Mouse (Mus musculus) 416B (cell line): ENCODE measurements around the gene Ciao1.
"Not testable (repeated sequence)": the region's sequence is repeated elsewhere in the genome, so short reads cannot be mapped to it uniquely, and the experiment has no call there.

Experiments
- DNase-seq: peaks from one replicate; pipeline ENCODE4 v3.0.0; 2011; ENCODE audit warnings: low read depth

Ciao1 gene

DNA sequence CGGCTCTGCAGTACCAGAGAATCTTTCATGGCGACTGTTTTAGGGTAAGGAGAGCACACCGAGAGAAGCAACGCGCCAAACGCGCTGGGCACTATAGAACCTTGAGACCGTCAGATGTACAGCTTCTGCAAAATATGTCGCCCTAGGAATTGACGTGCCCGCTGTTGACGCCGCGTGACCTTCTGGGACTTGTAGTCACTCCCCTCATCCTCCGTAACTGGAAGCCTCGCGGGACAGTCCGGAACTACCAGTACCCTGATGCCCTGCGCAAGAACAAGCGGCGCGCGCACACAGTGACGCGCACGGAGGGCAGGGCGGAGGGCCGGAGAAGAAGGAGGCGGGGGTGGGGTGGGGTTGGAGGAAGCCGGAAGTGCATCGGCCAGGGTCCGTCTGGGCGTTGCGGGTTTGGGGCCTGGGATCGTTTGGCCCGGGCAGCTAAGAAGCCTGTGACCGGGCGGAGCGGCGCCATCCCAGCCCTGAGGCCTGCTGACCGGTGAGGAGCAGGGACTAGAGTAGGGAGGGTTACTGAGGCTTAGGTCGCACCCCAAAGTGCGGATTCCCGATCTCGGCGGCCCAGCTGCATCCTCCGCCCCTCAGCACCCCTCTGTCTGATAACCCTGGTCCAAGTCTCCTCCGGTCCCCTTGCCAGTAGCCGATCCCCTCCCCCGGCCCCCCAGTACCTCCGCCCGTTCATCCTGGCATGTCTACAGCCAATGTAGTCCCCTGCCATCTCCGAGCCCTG is at the start of gene Ciao1, which contains the start of gene Tmem127:
Gene Ciao1, minus strand, starts transcription at position 225 of the 742 bp plus-strand sequence.
Gene Tmem127, plus strand, starts transcription at position 317 of the 742 bp plus-strand sequence.
- peak; percentile 99 for DNase-seq

- DNase-seq: no peak
These were observed 49.6 kb upstream of the Ciao1 start for GRCm38 (mm10) chr2:127297001-127297805.

- no peak for DNase-seq
These were observed 44.6 kb upstream of the Ciao1 start for GRCm38 (mm10) chr2:127292250-127292649.

DNA sequence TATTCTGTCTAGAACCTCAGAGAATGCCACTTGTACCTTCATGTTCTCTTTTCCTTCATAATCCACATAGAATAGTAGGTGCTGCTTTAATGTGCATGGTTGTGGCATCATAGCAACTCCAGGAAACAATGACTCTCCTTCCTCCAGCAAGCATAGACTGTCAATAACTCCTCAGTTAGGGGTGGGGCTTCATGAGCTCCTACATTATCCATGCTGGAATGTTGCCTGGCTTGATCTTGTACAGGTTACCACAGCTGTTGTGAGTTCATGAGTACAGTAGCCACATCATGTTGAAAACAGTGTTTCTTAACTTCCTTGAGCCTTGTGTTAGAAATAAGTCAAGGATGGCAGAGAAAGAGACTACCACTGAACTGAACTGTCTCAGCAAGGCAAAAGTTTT is 30.5 kb upstream of the Ciao1 start:
- no peak for DNase-seq

DNA sequence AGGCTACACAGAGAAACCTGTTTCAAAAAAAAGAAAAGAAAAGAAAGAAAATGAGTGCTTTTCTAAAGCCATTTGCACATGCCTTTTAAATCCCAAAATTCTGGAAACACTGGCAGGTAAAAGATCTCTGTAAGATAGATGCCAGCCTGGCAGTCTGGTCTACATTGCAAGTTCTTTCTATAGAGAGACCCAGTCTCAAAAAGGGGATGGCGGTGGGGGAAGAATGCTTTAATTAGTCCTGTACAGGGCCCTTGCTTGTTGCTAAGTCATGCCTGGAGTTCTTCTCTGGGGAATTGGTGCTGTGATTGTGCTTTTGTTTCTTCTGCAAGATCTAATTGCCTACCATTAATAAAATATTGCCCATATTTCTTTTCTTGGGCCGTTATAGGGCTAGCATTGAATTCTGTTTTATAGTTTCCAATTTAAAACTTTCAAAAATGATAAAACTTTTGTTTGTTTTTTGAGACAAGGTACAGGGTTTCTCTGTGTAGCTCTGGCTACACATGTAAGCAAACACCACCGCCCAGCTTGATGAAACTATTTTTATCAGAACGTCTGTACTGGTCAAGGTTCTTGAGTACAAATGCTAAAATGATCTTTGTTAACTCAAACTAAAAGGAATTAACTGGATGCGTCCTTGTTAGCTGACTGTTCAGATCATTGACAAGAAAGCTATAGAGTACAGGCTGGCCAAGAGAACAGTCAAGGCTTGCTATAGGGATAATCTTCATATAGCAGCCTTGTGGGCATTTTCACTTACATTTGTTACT is 28.1 kb upstream of the Ciao1 start:
- no peak for DNase-seq

DNA sequence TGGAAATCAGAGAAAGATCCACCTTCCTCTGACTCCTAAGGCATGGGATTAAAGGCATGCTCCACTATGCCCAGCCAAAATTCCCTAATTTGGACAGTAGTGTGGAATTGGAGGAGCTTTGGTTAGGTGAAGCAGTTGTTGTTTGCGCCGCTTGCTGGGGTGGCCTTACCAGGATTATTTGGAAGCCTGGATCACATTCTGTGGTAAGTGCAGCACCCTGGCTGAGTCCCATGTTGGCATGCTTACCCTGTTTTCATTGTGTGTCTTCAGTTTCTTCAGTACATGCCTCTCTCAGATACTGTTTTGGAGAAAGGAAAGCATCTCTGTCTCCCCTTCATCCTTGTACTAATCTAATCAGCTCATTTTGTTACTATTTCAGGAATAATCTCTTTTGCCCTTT is 27.0 kb upstream of the Ciao1 start:
- no peak for DNase-seq

DNA sequence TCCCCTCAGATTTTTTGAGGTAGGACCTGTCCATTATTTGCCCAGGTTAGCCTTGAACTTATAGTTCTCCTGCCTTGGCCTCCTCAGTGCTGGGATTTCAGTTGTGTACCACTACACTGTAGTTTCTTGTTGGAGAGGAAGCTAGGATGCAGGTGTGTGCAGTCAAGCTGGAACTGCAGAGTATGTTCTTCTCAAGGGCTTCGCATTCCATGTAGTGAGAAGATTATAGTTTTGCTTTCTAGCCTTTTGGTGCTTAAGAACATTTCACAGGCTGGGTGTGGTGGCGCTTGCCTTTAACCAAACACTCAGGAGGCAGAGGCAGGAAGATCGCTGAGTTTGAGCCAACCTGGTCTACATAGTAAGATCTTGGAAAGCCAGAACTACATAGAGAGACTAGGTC is 25.2 kb upstream of the Ciao1 start:
- DNase-seq: no peak

- DNase-seq: not testable (repeated sequence)
These were observed 24.4 kb upstream of the Ciao1 start for GRCm38 (mm10) chr2:127272049-127272448.

DNA sequence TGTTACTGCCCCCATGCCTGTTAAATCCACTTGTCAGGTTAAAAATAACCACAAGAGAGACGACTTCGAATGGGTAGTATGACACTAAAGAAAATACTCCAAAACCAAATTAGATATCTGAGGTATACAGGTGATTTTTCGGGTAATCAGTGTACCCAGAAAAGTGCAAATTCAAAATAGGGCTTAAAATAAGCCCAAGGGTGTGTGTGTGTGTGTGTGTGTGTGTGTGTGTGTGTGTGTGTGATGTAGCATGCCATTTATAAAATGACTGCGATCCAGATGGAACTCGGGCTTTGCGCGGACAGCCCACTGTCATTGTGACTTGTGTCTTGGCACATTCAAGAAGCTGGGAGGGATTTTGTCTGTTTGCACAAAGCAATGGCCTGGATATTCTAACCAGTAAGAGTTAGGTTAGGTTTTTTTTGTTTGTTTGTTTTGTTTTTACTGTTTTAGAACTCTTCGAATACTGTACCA is 23.5 kb upstream of the Ciao1 start:
- peak; percentile 74 for DNase-seq

DNA sequence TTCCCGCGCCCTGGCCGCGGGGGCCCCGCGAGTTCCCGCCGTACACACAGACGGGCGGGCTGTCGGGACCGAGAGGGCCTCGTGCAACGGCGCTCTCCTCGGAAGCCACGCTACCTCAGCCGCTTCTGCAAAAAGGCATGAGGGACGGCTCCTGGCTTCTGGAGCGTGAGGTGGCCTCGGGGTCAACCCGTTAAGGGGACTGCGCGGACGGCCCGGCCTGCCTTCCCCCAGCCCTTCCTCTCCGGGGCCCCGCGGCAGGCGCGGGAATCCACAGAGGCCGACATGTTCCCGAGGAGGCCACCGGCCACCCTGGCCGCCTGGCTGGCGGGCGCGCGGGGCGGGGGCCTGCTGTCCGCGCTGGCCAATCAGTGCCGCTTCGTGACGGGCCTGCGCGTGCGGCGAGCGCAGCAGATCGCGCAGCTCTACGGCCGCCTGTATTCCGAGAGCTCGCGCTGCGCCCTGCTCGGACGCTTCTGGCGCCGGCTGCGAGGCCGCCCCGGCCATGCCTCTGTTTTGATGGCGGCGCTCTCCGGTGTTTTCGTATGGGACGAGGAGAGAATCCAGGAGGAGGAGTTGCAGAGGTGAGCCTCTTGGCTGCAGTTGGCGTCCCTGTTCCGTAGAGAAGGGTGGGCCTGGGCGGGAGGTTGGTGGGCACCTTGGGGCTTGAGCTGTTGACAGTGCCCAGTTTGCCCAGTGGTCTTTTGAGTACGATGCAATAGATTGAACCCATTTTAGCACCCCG is 22.9 kb upstream of the Ciao1 start:
- peak; percentile 88 for DNase-seq

DNA sequence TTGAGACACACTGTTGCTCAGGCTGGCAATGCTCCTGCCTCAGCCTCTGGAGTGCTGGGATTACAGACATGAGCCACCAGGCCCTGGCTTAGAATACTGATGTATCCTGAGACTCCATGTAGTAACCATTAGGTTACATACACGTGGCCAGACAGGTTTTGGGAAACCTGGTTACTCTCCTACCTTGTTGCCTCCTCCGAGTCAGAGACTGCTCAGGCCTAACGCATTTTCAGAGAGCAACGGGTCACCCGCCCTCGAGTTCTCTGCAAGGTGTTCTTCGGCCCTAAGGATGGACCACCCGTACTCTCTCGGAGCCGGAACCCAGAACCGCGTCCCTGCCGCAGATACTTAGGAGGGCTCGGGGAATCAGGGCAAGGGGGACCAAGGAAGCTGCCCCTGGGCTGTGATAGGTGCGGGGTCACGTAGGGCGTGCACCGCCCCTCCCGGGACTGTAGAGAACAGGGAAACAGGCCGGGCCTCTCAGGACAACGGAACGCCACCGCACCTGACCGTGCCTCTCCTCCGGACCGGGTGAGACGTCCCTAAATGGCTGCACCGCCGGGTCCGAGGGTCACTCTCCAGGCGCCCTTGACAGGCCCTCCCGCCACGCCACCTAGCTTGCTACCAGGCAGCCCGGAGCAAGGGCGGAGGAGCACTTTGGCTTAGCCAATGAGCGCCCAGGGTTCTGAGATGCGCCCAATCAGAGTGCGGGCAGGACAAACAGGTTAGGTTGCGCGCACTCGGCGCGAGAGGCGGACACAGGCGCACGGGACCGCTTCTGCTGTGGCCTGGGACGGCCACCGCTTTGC is 22.1 kb upstream of the Ciao1 start, which contains the start of gene Stard7:
Gene Stard7, plus strand, starts transcription at position 728 of the 809 bp plus-strand sequence.
- peak; percentile 97 for DNase-seq

DNA sequence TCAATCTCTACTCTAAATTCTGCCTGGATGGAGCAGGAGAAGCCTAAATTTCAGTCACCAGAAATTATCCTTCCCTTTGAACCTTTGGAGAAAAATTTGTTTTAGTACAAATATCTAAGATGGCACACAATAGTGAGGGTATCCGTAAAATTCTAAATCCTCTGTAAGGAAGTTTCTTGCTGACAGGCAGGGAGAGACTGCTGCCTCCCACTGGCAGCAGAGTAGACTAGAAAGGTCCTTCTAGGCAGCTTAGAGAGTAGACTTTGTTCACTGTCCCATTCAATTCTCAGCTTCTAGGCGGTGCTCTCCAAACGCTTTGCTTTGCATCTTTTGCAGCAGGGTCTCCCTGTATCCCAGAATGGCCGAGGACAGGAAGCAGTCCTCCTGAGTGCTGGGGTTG is 20.2 kb upstream of the Ciao1 start:
- no peak for DNase-seq

DNA sequence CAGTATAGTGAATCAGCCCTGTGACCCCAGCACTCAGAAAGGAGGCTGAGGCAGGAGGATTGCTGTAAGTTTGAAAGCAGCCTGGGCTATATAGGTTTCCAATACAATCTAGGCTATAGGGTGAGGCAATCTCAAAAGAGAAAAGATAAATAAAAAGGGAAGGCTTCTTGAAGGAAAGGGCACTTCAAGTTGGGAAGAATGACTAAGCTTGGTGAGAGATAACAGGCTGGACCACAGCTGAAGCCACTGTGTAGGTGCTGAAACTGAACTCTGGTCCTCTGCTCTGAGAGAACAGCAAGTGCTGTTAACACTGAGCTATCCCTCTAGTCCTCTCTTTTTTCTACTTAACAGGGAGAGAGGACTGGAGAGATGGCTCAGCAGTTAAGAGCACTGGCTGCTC is 14.9 kb upstream of the Ciao1 start:
- peak; percentile 34 for DNase-seq

GRCm38 (mm10) chr2:127259340-127259739 is 11.7 kb upstream of the Ciao1 start:
- DNase-seq: no peak

DNA sequence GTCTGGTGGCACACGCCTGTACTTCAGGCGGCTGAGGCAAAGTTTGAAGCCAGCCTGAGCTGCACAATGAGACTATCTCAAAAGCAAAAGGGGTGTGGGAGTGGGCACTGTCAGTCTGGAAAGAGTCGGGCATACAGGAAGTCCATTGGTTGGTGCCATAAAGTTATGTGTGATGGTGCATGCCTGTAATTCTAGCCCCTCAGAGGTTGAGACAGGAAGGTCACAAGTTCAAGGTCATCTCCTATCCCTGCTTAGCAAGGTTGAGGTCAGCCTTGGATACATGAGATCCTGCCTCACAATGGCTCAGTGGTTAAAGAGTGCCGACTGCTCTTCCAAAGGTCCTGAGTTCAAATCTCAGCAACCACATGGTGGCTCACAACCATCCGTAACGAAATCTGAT is 7.7 kb upstream of the Ciao1 start:
- DNase-seq: peak; percentile 33

- no peak for DNase-seq
These were observed 7.1 kb upstream of the Ciao1 start for GRCm38 (mm10) chr2:127254604-127255134.

DNA sequence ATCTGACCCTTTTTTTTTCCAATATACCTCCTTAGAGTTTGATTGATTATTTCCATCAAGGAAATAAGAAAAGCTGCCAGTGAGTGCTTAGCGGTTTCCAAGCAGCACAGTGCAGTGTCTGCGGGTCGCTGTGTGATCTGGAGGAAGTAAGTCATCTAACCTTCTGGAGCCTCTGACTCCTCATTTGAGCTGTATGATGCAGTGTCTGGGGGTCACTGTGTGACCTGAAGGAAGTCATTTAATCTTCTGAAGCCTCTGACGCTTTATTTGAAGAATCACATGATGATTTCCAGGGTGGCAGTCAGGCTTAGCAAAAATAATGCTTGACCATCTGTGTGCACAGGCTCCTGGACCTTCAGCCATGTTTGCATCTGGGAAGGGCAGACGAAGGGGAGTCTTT is 5.2 kb upstream of the Ciao1 start:
- DNase-seq: peak; percentile 37

DNA sequence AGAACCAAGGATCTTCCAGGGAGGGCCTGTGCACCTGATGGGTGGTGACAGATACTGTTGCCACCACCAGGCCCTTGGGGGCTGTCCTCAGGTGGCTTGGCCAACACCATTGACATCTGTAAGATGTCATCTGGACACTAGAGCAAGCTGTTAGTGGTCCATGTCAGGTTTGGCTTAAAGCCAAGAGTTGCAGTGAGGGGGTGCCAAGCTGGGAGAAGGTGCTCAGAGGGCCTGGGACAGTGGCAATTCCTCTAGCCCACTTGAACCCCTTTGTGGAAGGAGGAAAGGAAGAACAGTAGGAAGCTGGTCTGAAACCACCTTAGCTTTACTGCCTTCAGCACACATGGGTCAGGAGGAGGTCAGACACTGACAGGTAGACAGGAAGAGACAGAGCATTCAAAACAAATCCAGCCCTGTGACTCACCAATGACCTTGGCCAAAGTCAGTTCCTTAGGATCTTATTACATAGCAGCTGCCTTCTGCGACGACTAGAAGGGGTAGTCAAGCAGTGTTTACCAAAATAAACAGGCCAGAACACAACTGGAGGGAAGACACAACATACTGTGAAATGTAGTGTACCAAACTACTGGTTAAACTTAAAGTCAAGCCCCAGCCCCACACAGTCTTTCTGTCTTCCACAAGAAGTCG is 4.4 kb upstream of the Ciao1 start:
- peak; percentile 73 for DNase-seq

DNA sequence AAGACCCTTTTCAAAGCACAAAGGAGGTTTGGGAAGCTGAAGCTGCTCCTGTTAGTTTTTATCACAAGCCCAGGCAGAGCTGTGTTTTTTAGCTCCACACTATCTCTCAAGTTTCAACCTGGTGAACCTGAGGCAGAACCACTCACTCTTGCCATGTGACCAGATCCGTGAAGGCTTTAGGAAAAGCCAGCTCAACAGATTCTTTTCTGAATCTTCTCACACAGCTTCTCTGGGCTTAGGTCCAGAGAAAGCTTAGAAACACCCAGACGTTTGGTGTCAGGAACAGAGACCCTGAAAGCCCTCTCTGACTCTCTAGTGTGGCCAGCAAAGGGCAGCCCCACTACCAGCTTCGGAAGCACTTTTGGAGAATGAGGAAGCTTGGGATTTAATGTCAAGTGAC is 3.8 kb upstream of the Ciao1 start:
- DNase-seq: no peak
